8 mouse cellular contexts compared by ENCODE assay signal in the genomic region with DNA sequence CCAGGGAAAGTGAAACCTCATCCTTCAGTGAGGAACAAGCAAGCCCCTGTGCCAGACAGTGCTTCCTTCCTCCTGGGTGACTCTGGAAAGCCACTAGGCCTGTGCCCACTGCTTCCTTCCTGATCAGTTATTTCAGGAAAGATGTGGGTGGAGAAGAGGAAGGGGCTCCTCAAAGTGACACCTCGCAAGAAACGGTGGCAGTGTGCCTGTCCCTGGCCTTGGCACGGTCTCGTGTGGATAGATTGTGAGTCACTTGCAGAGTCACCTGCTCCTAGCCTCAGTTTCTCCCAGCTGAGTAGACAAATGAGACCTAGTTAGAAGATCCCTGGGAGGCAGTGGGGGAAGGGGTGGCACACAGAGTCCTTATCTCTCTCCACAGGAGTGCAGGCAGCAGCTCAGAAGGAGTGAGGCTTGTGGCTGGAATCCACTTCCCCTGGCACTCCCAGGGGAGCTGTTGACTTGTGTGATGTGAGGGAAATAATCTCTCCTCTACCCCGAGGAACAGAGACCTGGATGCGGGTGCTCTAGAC. TPM values are rescaled to one million over a fixed set of nuclear protein-coding genes. Genes with fewer than 3 reads are reported as not detected.
DNase-seq lines count a peak whose midpoint lies in the region; ATAC-seq and TF ChIP-seq lines count a peak whose summit lies in the region.

No protein-coding gene starts in this region.

- no peak for TF ChIP-seq CTCF in G1E (IDR thresholded peaks at IDR 0.05; ENCODE audit: low read depth, low read length)
- 0 out of 2 replicates have a peak, but pooled peaks have one; percentile 2 for TF ChIP-seq CTCF in liver, embryonic 14.5 days (IDR thresholded peaks at IDR 0.05; ENCODE audit: low read depth)

- 65% methylated on average over 6 of the region's 6 CpGs for WGBS in forebrain, embryonic 10.5 days
- 77% methylated on average over 6 of the region's 6 CpGs for WGBS in forebrain, embryonic 15.5 days
- WGBS in intestine, embryonic 16.5 days = 67% methylated on average over 6 of the region's 6 CpGs
- 5% methylated on average over 6 of the region's 6 CpGs for WGBS in liver, embryonic 14.5 days (ENCODE audit: insufficient replicate concordance)

- peaks cover 31% of the 10 kb centered on the region for H3K36me3 ChIP-seq in forebrain, embryonic 10.5 days (replicated peaks)
- H3K36me3 ChIP-seq in forebrain, embryonic 15.5 days = no peaks in the 10 kb centered on the region
- H3K36me3 ChIP-seq in G1E (replicated peaks) = peaks cover 40% of the 10 kb centered on the region
- H3K36me3 ChIP-seq in intestine, embryonic 16.5 days (ENCODE audit: control insufficient read depth, insufficient read depth, low read length) = 0 out of 2 replicates have a peak, but pooled peaks cover 5% of the 10 kb centered on the region
- H3K36me3 ChIP-seq in liver, embryonic 14.5 days (replicated peaks; ENCODE audit: control insufficient read depth, insufficient read depth, low read depth) = peaks cover 16% of the 10 kb centered on the region

- H3K9ac ChIP-seq in forebrain, embryonic 15.5 days (replicated peaks) = no peak overlapping the region
- H3K9ac ChIP-seq in intestine, embryonic 16.5 days (ENCODE audit: low read depth, low read length) = no peak overlapping the region
- peak overlapping the region; percentile 82 for H3K9ac ChIP-seq in liver, embryonic 14.5 days (replicated peaks)

- H3K4me2 ChIP-seq in forebrain, embryonic 15.5 days (replicated peaks) = no peak overlapping the region
- H3K4me2 ChIP-seq in intestine, embryonic 16.5 days (ENCODE audit: low read depth, low read length) = no peak overlapping the region
- peak overlapping the region; percentile 90 for H3K4me2 ChIP-seq in liver, embryonic 14.5 days (ENCODE audit: low read depth)

- H3K27me3 ChIP-seq in forebrain, embryonic 10.5 days (ENCODE audit: poor library complexity, severe bottlenecking) = no peaks in the 10 kb centered on the region
- H3K27me3 ChIP-seq in forebrain, embryonic 15.5 days = no peaks in the 10 kb centered on the region
- H3K27me3 ChIP-seq in G1E (ENCODE audit: insufficient read depth, low read length) = no peaks in the 10 kb centered on the region
- H3K27me3 ChIP-seq in intestine, embryonic 16.5 days (replicated peaks; ENCODE audit: control insufficient read depth, insufficient read depth, low read length) = no peaks in the 10 kb centered on the region
- H3K27me3 ChIP-seq in liver, embryonic 14.5 days (ENCODE audit: control insufficient read depth, insufficient read depth, low read length) = no peaks in the 10 kb centered on the region

- no peak overlapping the region for H3K4me3 ChIP-seq in forebrain, embryonic 10.5 days
- no peak overlapping the region for H3K4me3 ChIP-seq in forebrain, embryonic 15.5 days
- peak overlapping the region; percentile 63; the same call in 1 of the 2 replicates for H3K4me3 ChIP-seq in G1E (ENCODE audit: low read depth, low read length)
- H3K4me3 ChIP-seq in intestine, embryonic 16.5 days (ENCODE audit: low read length) = no peak overlapping the region
- peak overlapping the region; percentile 44 to 52 for H3K4me3 ChIP-seq in liver, embryonic 14.5 days (ENCODE audit: insufficient read depth in 1 of 2, low read depth in 2 of 2, low read length in 2 of 2)

- no peak for DNase-seq in forebrain, embryonic 10.5 days (ENCODE audit: extremely low spot score, low spot score)
- DNase-seq in G1E (ENCODE audit: low spot score) = peak; percentile 80
- DNase-seq in heart, adult 11 months = peak; percentile 99
- peak; percentile 86 to 88 (median 87) for DNase-seq in liver, embryonic 14.5 days (ENCODE audit: low read depth in 3 of 3, low spot score in 3 of 3)
- peak; percentile 69 to 72 for DNase-seq in right cerebral cortex, postnatal 10 days (ENCODE audit: low spot score in 2 of 2)
- DNase-seq in urinary bladder, postnatal 14 days (ENCODE audit: low spot score) = no peak

- peaks cover 31% of the 10 kb centered on the region for H3K4me1 ChIP-seq in forebrain, embryonic 10.5 days
- H3K4me1 ChIP-seq in forebrain, embryonic 15.5 days = peaks cover under 1% of the 10 kb centered on the region; the same call in 1 of the 2 replicates
- H3K4me1 ChIP-seq in G1E (ENCODE audit: insufficient read depth, low read depth, low read length) = peaks cover 96% of the 10 kb centered on the region
- H3K4me1 ChIP-seq in intestine, embryonic 16.5 days (ENCODE audit: control insufficient read depth, insufficient read depth, low read length) = peaks cover 33% of the 10 kb centered on the region
- H3K4me1 ChIP-seq in liver, embryonic 14.5 days (replicated peaks; ENCODE audit: control insufficient read depth in 2 of 2, insufficient read depth in 2 of 2, low read length in 1 of 2) = peaks cover 90 to 96% of the 10 kb centered on the region in 2 experiments

- TF ChIP-seq EP300 in liver, embryonic 14.5 days (IDR thresholded peaks at IDR 0.05; ENCODE audit: low read depth) = peak; percentile 84; the same call in 1 of the 2 replicates

- H3K27ac ChIP-seq in forebrain, embryonic 10.5 days = peak overlapping the region; percentile 70
- H3K27ac ChIP-seq in forebrain, embryonic 15.5 days (replicated peaks) = no peak overlapping the region
- peak overlapping the region; percentile 61 for H3K27ac ChIP-seq in intestine, embryonic 16.5 days (ENCODE audit: low read length)
- peak overlapping the region; percentile 99 for H3K27ac ChIP-seq in liver, embryonic 14.5 days

- no peaks in the 10 kb centered on the region for H3K9me3 ChIP-seq in forebrain, embryonic 10.5 days
- no peaks in the 10 kb centered on the region for H3K9me3 ChIP-seq in forebrain, embryonic 15.5 days
- H3K9me3 ChIP-seq in G1E (replicated peaks) = no peaks in the 10 kb centered on the region
- no peaks in the 10 kb centered on the region; the same call in 1 of the 2 replicates for H3K9me3 ChIP-seq in intestine, embryonic 16.5 days (ENCODE audit: control insufficient read depth, low read length)
- H3K9me3 ChIP-seq in liver, embryonic 14.5 days (ENCODE audit: control insufficient read depth, low read length) = no peaks in the 10 kb centered on the region

- ATAC-seq in forebrain, embryonic 15.5 days (replicated peaks) = no peak
- ATAC-seq in G1E (ENCODE audit: extremely low read depth, insufficient number of reproducible peaks, low FRiP score, poor library complexity, severe bottlenecking) = peak; percentile 79
- ATAC-seq in intestine, embryonic 16.5 days = peak; percentile 77
- peak; percentile 95 for ATAC-seq in liver, embryonic 14.5 days (ENCODE audit: insufficient read depth)

RNA-seq across cellular contexts. Expression of gene Cox4i2, which starts 35.0 kb away (rescaled TPM):
- 3.0 and 4.2 TPM in 2 replicates for polyA plus RNA-seq in forebrain, embryonic 10.5 days (2016; fragmentation: Nextera tagmentation; extraction: Ambion mirVana)
- polyA plus RNA-seq in forebrain, embryonic 15.5 days (2015; fragmentation: Nextera tagmentation; extraction: Ambion mirVana) = 4.3 and 4.4 TPM in 2 replicates
- not detected in 2 replicates for total RNA-seq in G1E (2014; fragmentation: Nextera tagmentation)
- 0.16 TPM in 1 of 2 replicates, not detected in the other for total RNA-seq in G1E (2017)
- polyA plus RNA-seq in G1E (2012) = not detected in 2 replicates
- 14.8 and 15.3 TPM in 2 replicates for polyA plus RNA-seq in intestine, embryonic 16.5 days (2015; fragmentation: Nextera tagmentation; extraction: Ambion mirVana)
- polyA plus RNA-seq in liver, embryonic 14.5 days (2012; rRNA removed) = 0.51 and 0.92 TPM in 2 replicates
- polyA plus RNA-seq in liver, embryonic 14.5 days (2014; fragmentation: Nextera tagmentation; extraction: Ambion mirVana) = 0.47 and 0.51 TPM in 2 replicates

RNA-seq across cellular contexts. Expression of gene Bcl2l1, which starts 42.6 kb away (rescaled TPM):
- polyA plus RNA-seq in forebrain, embryonic 10.5 days (2016; fragmentation: Nextera tagmentation; extraction: Ambion mirVana) = 98.5 and 104 TPM in 2 replicates
- 179 and 183 TPM in 2 replicates for polyA plus RNA-seq in forebrain, embryonic 15.5 days (2015; fragmentation: Nextera tagmentation; extraction: Ambion mirVana)
- total RNA-seq in G1E (2014; fragmentation: Nextera tagmentation) (35.2 and 79.6 TPM in 2 replicates), G1E (2017) (27.0 and 31.6 TPM in 2 replicates)
- 63.3 and 82.7 TPM in 2 replicates for polyA plus RNA-seq in G1E (2012)
- 65.8 and 66.8 TPM in 2 replicates for polyA plus RNA-seq in intestine, embryonic 16.5 days (2015; fragmentation: Nextera tagmentation; extraction: Ambion mirVana)
- 72.2 and 81.6 TPM in 2 replicates for polyA plus RNA-seq in liver, embryonic 14.5 days (2012; rRNA removed)
- polyA plus RNA-seq in liver, embryonic 14.5 days (2014; fragmentation: Nextera tagmentation; extraction: Ambion mirVana) = 172 and 186 TPM in 2 replicates

RNA-seq across cellular contexts. Expression of gene Id1, which starts 52.9 kb away (rescaled TPM):
- 57.5 and 61.1 TPM in 2 replicates for polyA plus RNA-seq in forebrain, embryonic 10.5 days (2016; fragmentation: Nextera tagmentation; extraction: Ambion mirVana)
- polyA plus RNA-seq in forebrain, embryonic 15.5 days (2015; fragmentation: Nextera tagmentation; extraction: Ambion mirVana) = 26.3 and 32.0 TPM in 2 replicates
- total RNA-seq in G1E (2014; fragmentation: Nextera tagmentation) = 20.8 and 21.7 TPM in 2 replicates
- 33.2 and 41.4 TPM in 2 replicates for total RNA-seq in G1E (2017)
- 110 TPM in 2 replicates for polyA plus RNA-seq in G1E (2012)
- 96.1 and 107 TPM in 2 replicates for polyA plus RNA-seq in intestine, embryonic 16.5 days (2015; fragmentation: Nextera tagmentation; extraction: Ambion mirVana)
- 45.6 and 50.6 TPM in 2 replicates for polyA plus RNA-seq in liver, embryonic 14.5 days (2012; rRNA removed)
- polyA plus RNA-seq in liver, embryonic 14.5 days (2014; fragmentation: Nextera tagmentation; extraction: Ambion mirVana) = 20.7 and 22.6 TPM in 2 replicates

RNA-seq across cellular contexts. Expression of gene Tpx2, which starts 58.8 kb away (rescaled TPM):
- 162 and 163 TPM in 2 replicates for polyA plus RNA-seq in forebrain, embryonic 10.5 days (2016; fragmentation: Nextera tagmentation; extraction: Ambion mirVana)
- 50.6 and 51.1 TPM in 2 replicates for polyA plus RNA-seq in forebrain, embryonic 15.5 days (2015; fragmentation: Nextera tagmentation; extraction: Ambion mirVana)
- 257 and 315 TPM in 2 replicates for total RNA-seq in G1E (2014; fragmentation: Nextera tagmentation)
- 119 and 142 TPM in 2 replicates for total RNA-seq in G1E (2017)
- 11.7 and 16.7 TPM in 2 replicates for polyA plus RNA-seq in G1E (2012)
- polyA plus RNA-seq in intestine, embryonic 16.5 days (2015; fragmentation: Nextera tagmentation; extraction: Ambion mirVana) = 45.7 and 51.5 TPM in 2 replicates
- polyA plus RNA-seq in liver, embryonic 14.5 days (2012; rRNA removed) = 25.1 and 47.1 TPM in 2 replicates
- 80.9 and 82.6 TPM in 2 replicates for polyA plus RNA-seq in liver, embryonic 14.5 days (2014; fragmentation: Nextera tagmentation; extraction: Ambion mirVana)

Comparison
In these comparisons a context has a peak if more than half of its experiments do, and no peak if none do; other contexts are left out.
1. DNase-seq: peak in G1E (single experiment), heart, adult 11 months (single experiment), liver, embryonic 14.5 days (3 of 3) and right cerebral cortex, postnatal 10 days (2 of 2); none in forebrain, embryonic 10.5 days (single experiment) and urinary bladder, postnatal 14 days (single experiment).
2. H3K4me3 ChIP-seq: peak in G1E (single experiment) and liver, embryonic 14.5 days (2 of 2); none in forebrain, embryonic 10.5 days (single experiment), forebrain, embryonic 15.5 days (single experiment) and intestine, embryonic 16.5 days (single experiment).